Mouse (Mus musculus) forebrain, embryonic 16.5 days (tissue): Measurements from ENCODE around the gene Ern1. TPM values are rescaled to one million over a fixed set of nuclear protein-coding genes. Genes with fewer than 3 reads are reported as not detected.

ENCODE experiments used
- ATAC-seq: fragments of 200-750 bp; cut with Nextera tagmentation; 2 replicates; pipeline ENCODE4 v1.8.0; 2017; ENCODE audit warnings: mild to moderate bottlenecking, moderate library complexity
- H3K27ac ChIP-seq: fragments of 300-500 bp; sonication (generic); 2 replicates; pipeline ENCODE4 v1.5.1; 2014; ENCODE audit warnings: low read length, control low read depth
- H3K27me3 ChIP-seq: fragments of 300-500 bp; sonication (generic); replicated peaks from 2 replicates; pipeline ENCODE4 v1.6.1; 2014; ENCODE audit warnings: low read length; ENCODE audit not compliant: control insufficient read depth, insufficient read depth
- H3K36me3 ChIP-seq: fragments of 300-500 bp; sonication (generic); 2 replicates; pipeline ENCODE4 v1.6.1; 2014; ENCODE audit not compliant: control insufficient read depth, insufficient read depth
- H3K4me1 ChIP-seq: fragments of 300-500 bp; sonication (generic); replicated peaks from 2 replicates; pipeline ENCODE4 v1.6.1; 2014; ENCODE audit warnings: low read length; ENCODE audit not compliant: control insufficient read depth, insufficient read depth
- H3K4me2 ChIP-seq: fragments of 300-500 bp; sonication (generic); 2 replicates; pipeline ENCODE4 v1.6.1; 2014; ENCODE audit warnings: mild to moderate bottlenecking, low read length, control low read depth
- H3K4me3 ChIP-seq: fragments of 300-500 bp; sonication (generic); replicated peaks from 2 replicates; pipeline ENCODE4 v1.5.1; 2014; ENCODE audit warnings: mild to moderate bottlenecking, low read length, control low read depth
- H3K9ac ChIP-seq: fragments of 300-500 bp; sonication (generic); replicated peaks from 2 replicates; pipeline ENCODE4 v1.6.1; 2014; ENCODE audit warnings: low read depth, low read length, control low read depth
- H3K9me3 ChIP-seq: fragments of 300-500 bp; sonication (generic); 2 replicates; pipeline ENCODE4 v1.6.1; 2016; ENCODE audit warnings: low read length; ENCODE audit not compliant: control insufficient read depth
- WGBS: fragments of 180-500 bp; shearing (Covaris S2); extraction: QIAGEN DNeasy Blood & Tissue Kit; methylation state at CpG from one replicate; pipeline ENCODE4 v1.1.7; 2014; 5-methylcytosine and 5-hydroxymethylcytosine counted together
- polyA plus RNA-seq: library from polyadenylated mRNA; unstranded; fragments of >200 nt; fragmentation: Nextera tagmentation; extraction: Ambion mirVana; gene quantifications from 2 replicates; pipeline ENCODE4 v1.2.1, GENCODE M21; 2015

The Ern1 gene
- polyA plus RNA-seq, 1 experiment from 2014 or later: 6.0 TPM

- 96% methylated on average over 3 of the region's 4 CpGs for WGBS
- Histone ChIP-seq H3K4me1 (no peaks in the 10 kb centered on the region), H3K27ac (no peak overlapping the region), H3K4me3 (no peak overlapping the region), H3K4me2 (no peak overlapping the region), H3K36me3 (no peaks in the 10 kb centered on the region), H3K9me3 (no peaks in the 10 kb centered on the region), H3K9ac (no peak overlapping the region), H3K27me3 (no peaks in the 10 kb centered on the region)
- ATAC-seq: no peak
Observed at GRCm38 (mm10) chr11:106477505-106478160, 10.0 kb downstream of the Ern1 start.

DNA sequence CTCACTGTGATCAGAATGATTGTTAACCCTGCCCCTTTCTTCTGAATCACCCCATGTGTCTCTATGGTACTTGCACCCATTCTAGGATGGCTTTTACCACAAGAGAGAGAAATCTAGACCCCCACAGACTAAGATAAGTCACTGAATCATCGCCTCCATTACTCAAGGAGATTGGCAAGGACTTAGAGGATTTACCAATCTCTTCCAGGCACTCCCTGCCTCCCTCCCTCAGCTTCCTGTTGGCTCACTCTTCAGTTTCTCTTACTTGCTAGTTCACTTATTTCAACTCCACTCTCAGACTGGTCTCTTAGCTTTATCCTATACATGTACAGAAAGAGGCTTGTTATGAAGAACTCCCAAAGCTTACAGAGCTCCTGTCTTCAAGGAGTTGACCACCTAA, 12.3 kb downstream of the Ern1 start:
- H3K27me3 ChIP-seq: no peaks in the 10 kb centered on the region
- WGBS: 92% methylated on average over 1 of the region's 1 CpGs
- no peak for ATAC-seq
- H3K36me3 ChIP-seq: no peaks in the 10 kb centered on the region
- no peak overlapping the region for H3K27ac ChIP-seq
- H3K4me2 ChIP-seq: no peak overlapping the region
- H3K9me3 ChIP-seq: no peaks in the 10 kb centered on the region
- H3K4me1 ChIP-seq: no peaks in the 10 kb centered on the region
- no peak overlapping the region for H3K9ac ChIP-seq
- H3K4me3 ChIP-seq: no peak overlapping the region

GRCm38 (mm10) chr11:106471629-106472028, 16.0 kb downstream of the Ern1 start:
- no peak overlapping the region for H3K27ac ChIP-seq
- H3K36me3 ChIP-seq: no peaks in the 10 kb centered on the region
- no peaks in the 10 kb centered on the region for H3K9me3 ChIP-seq
- no peaks in the 10 kb centered on the region for H3K4me1 ChIP-seq
- WGBS: 86% methylated on average over 1 of the region's 1 CpGs
- H3K27me3 ChIP-seq: no peaks in the 10 kb centered on the region
- ATAC-seq: no peak
- no peak overlapping the region for H3K4me3 ChIP-seq
- H3K4me2 ChIP-seq: no peak overlapping the region
- H3K9ac ChIP-seq: no peak overlapping the region

- no peak overlapping the region for H3K9ac ChIP-seq
- H3K27ac ChIP-seq: no peak overlapping the region
- H3K4me1 ChIP-seq: 0 out of 2 replicates have a peak, but pooled peaks cover 3% of the 10 kb centered on the region
- H3K4me3 ChIP-seq: no peak overlapping the region
- WGBS: 90% methylated on average over 1 of the region's 1 CpGs
- H3K36me3 ChIP-seq: no peaks in the 10 kb centered on the region
- no peaks in the 10 kb centered on the region for H3K27me3 ChIP-seq
- H3K4me2 ChIP-seq: no peak overlapping the region
- ATAC-seq: no peak
- no peaks in the 10 kb centered on the region for H3K9me3 ChIP-seq
Observed at GRCm38 (mm10) chr11:106468509-106468908, 19.1 kb downstream of the Ern1 start.

- H3K4me3 ChIP-seq: no peak overlapping the region
- no peak overlapping the region for H3K27ac ChIP-seq
- H3K4me1 ChIP-seq: 0 out of 2 replicates have a peak, but pooled peaks cover 3% of the 10 kb centered on the region
- H3K4me2 ChIP-seq: no peak overlapping the region
- no peaks in the 10 kb centered on the region for H3K9me3 ChIP-seq
- no peak overlapping the region for H3K9ac ChIP-seq
- no peak for ATAC-seq
- H3K36me3 ChIP-seq: no peaks in the 10 kb centered on the region
- 93% methylated on average over 4 of the region's 4 CpGs for WGBS
- H3K27me3 ChIP-seq: no peaks in the 10 kb centered on the region
Observed at GRCm38 (mm10) chr11:106465932-106466331, 21.7 kb downstream of the Ern1 start.

GRCm38 (mm10) chr11:106465545-106465903, 22.1 kb downstream of the Ern1 start:
- 82% methylated on average over 1 of the region's 1 CpGs for WGBS
- no peaks in the 10 kb centered on the region for H3K27me3 ChIP-seq

DNA sequence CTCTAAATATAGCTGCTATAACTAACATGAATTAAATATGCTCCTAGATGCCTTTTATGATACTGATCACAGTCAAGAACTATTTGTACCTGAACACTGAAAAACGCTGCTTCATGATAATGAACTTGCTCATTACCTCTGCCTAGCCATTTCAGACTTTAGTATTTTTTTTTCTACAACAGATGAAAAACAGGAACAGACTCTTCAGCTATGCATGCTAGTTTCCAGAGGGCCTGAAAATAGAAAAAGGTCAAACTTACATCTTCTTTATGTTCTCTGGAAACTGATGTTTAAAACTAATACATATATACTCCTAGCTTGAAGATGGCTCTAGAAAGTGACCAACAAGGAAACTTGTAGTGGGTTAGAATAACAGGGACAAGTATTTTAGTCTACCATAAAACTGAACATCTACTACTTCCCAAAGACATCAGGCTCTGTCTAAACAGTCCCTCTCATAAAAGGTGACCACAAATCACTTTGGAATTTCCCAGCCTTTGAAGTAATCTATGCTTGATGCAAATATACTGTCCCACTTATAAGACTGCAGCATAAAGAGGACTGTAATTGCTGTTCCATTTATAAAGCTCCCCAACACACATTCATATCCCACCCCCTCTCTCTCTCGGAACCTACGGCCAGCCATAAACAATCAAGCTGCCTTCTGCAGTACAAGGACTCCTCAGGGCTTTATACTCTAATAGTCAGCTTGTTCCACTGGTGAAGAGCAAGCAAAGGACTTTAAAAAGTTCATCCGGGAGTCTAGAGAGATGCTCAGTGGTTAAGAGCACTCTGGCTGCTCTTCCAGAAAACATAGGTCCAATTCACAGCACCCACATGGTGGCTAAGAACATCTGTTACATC, 22.7 kb downstream of the Ern1 start:
- 66% methylated on average over 4 of the region's 4 CpGs for WGBS
- ATAC-seq: no peak
- H3K27me3 ChIP-seq: no peaks in the 10 kb centered on the region
- H3K4me3 ChIP-seq: no peak overlapping the region
- no peak overlapping the region for H3K27ac ChIP-seq
- no peaks in the 10 kb centered on the region for H3K9me3 ChIP-seq
- 0 out of 2 replicates have a peak, but pooled peaks cover 3% of the 10 kb centered on the region for H3K4me1 ChIP-seq
- no peak overlapping the region for H3K9ac ChIP-seq
- no peak overlapping the region for H3K4me2 ChIP-seq
- no peaks in the 10 kb centered on the region for H3K36me3 ChIP-seq

More at GRCm38 (mm10) chr11:106465545-106465903, 22.1 kb downstream of the Ern1 start:
- H3K27ac ChIP-seq: no peak overlapping the region
- H3K4me2 ChIP-seq: no peak overlapping the region
- no peak overlapping the region for H3K9ac ChIP-seq
- ATAC-seq: no peak
- 0 out of 2 replicates have a peak, but pooled peaks cover 3% of the 10 kb centered on the region for H3K4me1 ChIP-seq
- H3K36me3 ChIP-seq: no peaks in the 10 kb centered on the region
- H3K4me3 ChIP-seq: no peak overlapping the region
- no peaks in the 10 kb centered on the region for H3K9me3 ChIP-seq

DNA sequence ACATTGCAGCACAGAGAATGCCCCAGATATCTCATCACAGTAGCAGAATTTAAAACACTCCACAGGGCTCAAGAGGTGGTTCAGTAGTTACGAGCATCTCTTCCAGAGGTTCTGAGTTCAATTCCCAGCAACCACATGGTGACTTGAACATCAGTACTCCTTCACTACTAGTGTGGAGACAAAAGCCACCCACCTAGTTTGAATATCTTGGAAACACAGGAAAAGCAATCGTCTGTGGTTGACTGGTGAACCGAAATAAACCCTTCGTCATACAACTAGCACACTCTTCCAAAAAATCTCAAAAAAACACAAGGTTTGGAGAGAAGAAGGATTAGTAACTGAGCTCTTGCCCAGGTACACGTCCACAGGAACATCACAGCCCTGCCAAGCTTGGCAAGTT, 23.8 kb downstream of the Ern1 start:
- Histone ChIP-seq H3K4me2 (no peak overlapping the region), H3K27me3 (no peaks in the 10 kb centered on the region), H3K9me3 (no peaks in the 10 kb centered on the region), H3K36me3 (no peaks in the 10 kb centered on the region), H3K27ac (no peak overlapping the region), H3K4me3 (no peak overlapping the region), H3K9ac (no peak overlapping the region), H3K4me1 (0 out of 2 replicates have a peak, but pooled peaks cover 3% of the 10 kb centered on the region)
- ATAC-seq: no peak
- WGBS: 44% methylated on average over 5 of the region's 5 CpGs

DNA sequence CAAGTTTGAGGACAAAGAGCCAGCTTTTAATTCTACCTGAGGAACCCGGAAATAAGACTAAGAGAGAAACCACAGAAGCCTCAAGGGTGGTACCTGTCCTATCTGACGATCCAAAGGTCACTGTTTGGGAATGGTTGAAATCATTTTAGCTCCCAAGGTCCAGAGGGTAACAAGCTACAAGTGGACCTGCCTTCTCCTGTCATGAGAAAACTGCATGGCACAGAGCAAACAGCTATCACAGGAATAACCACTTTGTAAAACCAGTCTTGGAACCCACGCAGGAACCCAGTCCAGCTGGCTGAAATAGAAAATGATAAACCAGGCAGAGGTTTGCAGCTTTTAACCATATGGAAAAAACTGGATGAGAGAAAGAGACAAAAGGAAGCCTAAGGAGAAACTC, 25.3 kb downstream of the Ern1 start:
- 0 out of 2 replicates have a peak, but pooled peaks cover 3% of the 10 kb centered on the region for H3K4me1 ChIP-seq
- H3K9ac ChIP-seq: no peak overlapping the region
- no peaks in the 10 kb centered on the region for H3K36me3 ChIP-seq
- H3K27me3 ChIP-seq: no peaks in the 10 kb centered on the region
- ATAC-seq: no peak
- H3K27ac ChIP-seq: no peak overlapping the region
- no peak overlapping the region for H3K4me2 ChIP-seq
- WGBS: 82% methylated on average over 3 of the region's 3 CpGs
- no peaks in the 10 kb centered on the region for H3K9me3 ChIP-seq
- no peak overlapping the region for H3K4me3 ChIP-seq
